Mouse (Mus musculus): ENCODE measurements around the gene Irf4.

DNA sequence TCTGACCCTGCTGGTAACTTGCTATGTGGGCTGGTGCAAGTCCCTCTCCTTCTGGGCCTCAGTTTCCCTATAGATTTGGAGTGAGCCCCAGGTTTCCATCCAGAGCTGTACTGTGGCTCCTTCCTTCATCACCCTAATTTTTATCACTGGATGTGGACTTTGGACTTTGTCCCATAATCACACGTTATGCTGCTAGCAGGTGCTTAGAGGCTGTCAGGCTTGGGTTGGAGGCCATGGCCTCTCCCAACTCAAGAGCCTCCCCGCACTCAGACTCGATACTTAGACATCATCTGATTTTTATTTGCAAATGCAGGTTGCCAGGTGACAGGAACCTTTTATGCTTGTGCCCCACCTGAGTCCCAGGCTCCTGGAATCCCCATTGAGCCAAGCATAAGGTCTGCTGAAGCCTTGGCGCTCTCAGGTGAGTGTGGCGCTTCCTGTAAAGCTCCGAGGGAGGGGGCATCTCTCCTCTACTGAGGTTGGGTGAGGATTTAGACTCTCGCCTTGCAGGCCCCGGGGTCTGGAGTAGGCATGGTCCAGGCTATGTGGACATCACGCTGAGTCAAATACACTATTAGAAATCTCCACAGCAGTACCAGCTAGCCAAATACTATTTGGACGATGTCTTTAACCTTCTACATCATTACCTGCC lies 5.9 kb downstream of the Irf4 start:
- TF ChIP-seq CTCF (conservative IDR thresholded peaks at IDR 0.05; ENCODE audit: insufficient read depth, insufficient read length, low read depth, low read length) (no peak), POLR2A (IDR thresholded peaks at IDR 0.05; ENCODE audit: low read depth, low read length) (no peak)
